Mouse (Mus musculus) ES-Bruce4 (cell line): Measurements from ENCODE around the gene U2af1. TPM values are rescaled to one million over a fixed set of nuclear protein-coding genes. Genes with fewer than 3 reads are reported as not detected.

Experiments used
- H3K27ac ChIP-seq: 2 replicates; pipeline ENCODE4 v1.5.1; 2012; ENCODE audit warnings: low read length, inconsistent platforms; ENCODE audit not compliant: insufficient read depth
- H3K27me3 ChIP-seq: 2 replicates; pipeline ENCODE4 v1.6.1; 2012; ENCODE audit warnings: mild to moderate bottlenecking, low read length, inconsistent platforms; ENCODE audit not compliant: control insufficient read depth, poor library complexity, insufficient read depth, severe bottlenecking
- H3K36me3 ChIP-seq: 2 replicates; pipeline ENCODE4 v1.6.1; 2012; ENCODE audit warnings: inconsistent platforms, mild to moderate bottlenecking, low read length, moderate library complexity; ENCODE audit not compliant: control insufficient read depth, poor library complexity, insufficient read depth, severe bottlenecking
- H3K4me1 ChIP-seq: one replicate; pipeline ENCODE4 v1.8.1; 2011; ENCODE audit warnings: low read length; ENCODE audit not compliant: control insufficient read depth, insufficient read depth
- H3K4me3 ChIP-seq: 2 replicates; pipeline ENCODE4 v1.5.1; 2011; ENCODE audit warnings: low read depth, mild to moderate bottlenecking, low read length
- H3K9ac ChIP-seq: 2 replicates; pipeline ENCODE4 v1.6.1; 2012; ENCODE audit warnings: low read depth, mild to moderate bottlenecking, inconsistent platforms; ENCODE audit not compliant: poor library complexity, severe bottlenecking
- H3K9me3 ChIP-seq: replicated peaks from 2 replicates; pipeline ENCODE4 v1.6.1; 2012; ENCODE audit warnings: mild to moderate bottlenecking, low read length, inconsistent platforms; ENCODE audit not compliant: control insufficient read depth, poor library complexity, insufficient read depth, severe bottlenecking
- CTCF ChIP-seq: IDR thresholded peaks from one replicate; pipeline ENCODE4 v1.8.1; 2011; ENCODE audit warnings: low read depth, low read length
- EP300 ChIP-seq: IDR thresholded peaks from 2 replicates; pipeline ENCODE4 v1.6.1; 2011; ENCODE audit warnings: low read depth, low read length; ENCODE audit not compliant: insufficient read depth
- POLR2A ChIP-seq: IDR thresholded peaks from one replicate; pipeline ENCODE4 v1.8.1; 2011; ENCODE audit warnings: low read length; ENCODE audit not compliant: insufficient read depth
- polyA plus RNA-seq: library from polyadenylated mRNA; stranded (reverse); fragments of >200 nt; gene quantifications from 2 replicates; pipeline ENCODE4 v1.2.4, GENCODE M21; 2011; ENCODE audit warnings: low read depth; ENCODE audit not compliant: missing spikeins, insufficient read depth, insufficient read length

U2af1 gene
- polyA plus RNA-seq, 1 experiment, result 463 TPM

DNA sequence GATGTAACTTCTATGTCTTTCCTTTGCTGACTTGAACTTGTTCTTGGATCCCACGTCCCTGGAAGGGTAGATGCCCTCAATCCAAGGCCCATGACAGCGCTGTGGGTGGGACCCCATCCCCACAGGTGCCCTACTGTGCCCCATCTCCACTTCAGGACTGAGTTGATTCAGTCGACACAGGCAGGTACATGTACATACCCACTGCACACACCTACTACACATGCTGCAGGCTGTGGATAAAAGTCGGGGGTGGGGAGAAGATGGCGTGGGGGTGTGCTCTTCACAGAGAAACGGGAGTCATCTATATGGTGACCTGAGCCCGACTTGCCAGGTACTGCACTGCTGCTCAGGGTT, 35.3 kb upstream of the U2af1 start:
- Histone ChIP-seq H3K27ac (no peak overlapping the region), H3K9me3 (no peaks in the 10 kb centered on the region), H3K9ac (no peak overlapping the region), H3K4me1 (peaks cover 3% of the 10 kb centered on the region), H3K27me3 (no peaks in the 10 kb centered on the region), H3K36me3 (no peaks in the 10 kb centered on the region), H3K4me3 (no peak overlapping the region)
- TF ChIP-seq CTCF, result no peak
- TF ChIP-seq EP300, result no peak
- TF ChIP-seq POLR2A, result no peak

GRCm38 (mm10) chr17:31693330-31694022, 34.8 kb upstream of the U2af1 start:
- Histone ChIP-seq H3K9ac (no peak overlapping the region), H3K36me3 (no peaks in the 10 kb centered on the region), H3K27ac (no peak overlapping the region), H3K9me3 (no peaks in the 10 kb centered on the region), H3K4me1 (peaks cover 3% of the 10 kb centered on the region), H3K27me3 (no peaks in the 10 kb centered on the region), H3K4me3 (no peak overlapping the region)
- TF ChIP-seq CTCF, result peak; percentile 86
- 0 out of 2 replicates have a peak, but pooled peaks have one; percentile 44 for TF ChIP-seq EP300
- no peak for TF ChIP-seq POLR2A

- no peaks in the 10 kb centered on the region for H3K27me3 ChIP-seq
- no peak for TF ChIP-seq EP300
- TF ChIP-seq POLR2A, result no peak
- TF ChIP-seq CTCF, result no peak
- H3K4me1 ChIP-seq, result peaks cover 3% of the 10 kb centered on the region
- H3K4me3 ChIP-seq, result no peak overlapping the region
- no peak overlapping the region for H3K27ac ChIP-seq
- H3K9me3 ChIP-seq, result no peaks in the 10 kb centered on the region
- no peak overlapping the region for H3K9ac ChIP-seq
- no peaks in the 10 kb centered on the region for H3K36me3 ChIP-seq
Observed at GRCm38 (mm10) chr17:31692918-31693317, 34.2 kb upstream of the U2af1 start.

GRCm38 (mm10) chr17:31689606-31690005, 30.9 kb upstream of the U2af1 start:
- Histone ChIP-seq H3K4me3 (no peak overlapping the region), H3K9ac (no peak overlapping the region), H3K9me3 (no peaks in the 10 kb centered on the region), H3K27me3 (no peaks in the 10 kb centered on the region), H3K4me1 (peaks cover 3% of the 10 kb centered on the region), H3K36me3 (no peaks in the 10 kb centered on the region), H3K27ac (no peak overlapping the region)
- TF ChIP-seq EP300, result no peak
- TF ChIP-seq CTCF, result no peak
- TF ChIP-seq POLR2A, result no peak

GRCm38 (mm10) chr17:31688112-31688511, 29.4 kb upstream of the U2af1 start:
- no peaks in the 10 kb centered on the region for H3K36me3 ChIP-seq
- no peaks in the 10 kb centered on the region for H3K27me3 ChIP-seq
- TF ChIP-seq POLR2A (no peak), EP300 (no peak), CTCF (no peak)
- no peaks in the 10 kb centered on the region for H3K9me3 ChIP-seq
- no peak overlapping the region for H3K4me3 ChIP-seq
- H3K27ac ChIP-seq, result no peak overlapping the region
- no peak overlapping the region for H3K9ac ChIP-seq
- no peaks in the 10 kb centered on the region for H3K4me1 ChIP-seq

DNA sequence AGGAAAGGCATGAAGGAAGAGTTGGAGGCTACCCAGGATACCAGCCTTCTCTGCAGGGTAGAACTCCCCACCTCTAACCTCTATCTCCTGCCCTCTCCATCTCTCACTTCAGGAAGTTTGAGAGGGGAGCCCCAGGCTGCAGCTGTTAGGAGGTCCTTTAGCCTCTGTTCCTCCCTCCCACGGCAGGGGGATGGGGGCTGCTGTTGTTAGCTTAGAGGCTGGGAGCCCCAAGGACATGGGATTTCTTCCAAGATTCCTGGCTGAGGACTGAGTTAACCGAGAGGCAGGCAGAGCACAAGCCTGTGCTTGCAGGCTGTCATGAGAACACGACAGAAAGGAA, 27.5 kb upstream of the U2af1 start:
- H3K9me3 ChIP-seq, result no peaks in the 10 kb centered on the region
- H3K36me3 ChIP-seq, result no peaks in the 10 kb centered on the region
- H3K27me3 ChIP-seq, result no peaks in the 10 kb centered on the region
- H3K27ac ChIP-seq, result no peak overlapping the region
- H3K4me3 ChIP-seq, result no peak overlapping the region
- no peak for TF ChIP-seq CTCF
- no peak for TF ChIP-seq POLR2A
- TF ChIP-seq EP300, result no peak
- H3K4me1 ChIP-seq, result no peaks in the 10 kb centered on the region
- no peak overlapping the region for H3K9ac ChIP-seq
